Mouse (Mus musculus) liver, embryonic 11.5 days (tissue): ENCODE measurements around the gene Galntl5. TPM values are rescaled to one million over a fixed set of nuclear protein-coding genes. Genes with fewer than 3 reads are reported as not detected.
A peak's percentile ranks its signal among the peaks of the same experiment; 100 is the strongest.
"Not testable (repeated sequence)": the region's sequence is repeated elsewhere in the genome, so short reads cannot be mapped to it uniquely, and the experiment has no call there.

ENCODE experiments used
- ATAC-seq: fragments of 200-750 bp; cut with Nextera tagmentation; replicated peaks from 2 replicates; pipeline ENCODE4 v1.8.0; 2017; ENCODE audit warnings: moderate number of reproducible peaks, mild to moderate bottlenecking, moderate TSS enrichment, moderate library complexity; ENCODE audit not compliant: low FRiP score
- DNase-seq: peaks from one replicate; pipeline ENCODE4 v3.0.0-alpha.2; 2017; ENCODE audit warnings: low spot score
- H3K27ac ChIP-seq: fragments of 300-500 bp; sonication (generic); 2 replicates; pipeline ENCODE4 v1.5.1; 2014; ENCODE audit warnings: mild to moderate bottlenecking, low read depth, low read length, control low read depth
- H3K27me3 ChIP-seq: fragments of 300-500 bp; sonication (generic); replicated peaks from 2 replicates; pipeline ENCODE4 v1.6.1; 2014; ENCODE audit warnings: low read length, mixed read lengths; ENCODE audit not compliant: control insufficient read depth, insufficient read depth
- H3K36me3 ChIP-seq: fragments of 300-500 bp; sonication (generic); 2 replicates; pipeline ENCODE4 v1.6.1; 2014; ENCODE audit warnings: mild to moderate bottlenecking, low read length, moderate library complexity, mixed read lengths; ENCODE audit not compliant: control insufficient read depth, insufficient read depth
- H3K4me1 ChIP-seq: fragments of 300-500 bp; sonication (generic); replicated peaks from 2 replicates; pipeline ENCODE4 v1.6.1; 2014; ENCODE audit warnings: low read length, mixed read lengths; ENCODE audit not compliant: control insufficient read depth, insufficient read depth
- H3K4me2 ChIP-seq: fragments of 300-500 bp; sonication (generic); 2 replicates; pipeline ENCODE4 v1.6.1; 2014; ENCODE audit warnings: mild to moderate bottlenecking, control low read depth, moderate library complexity
- H3K4me3 ChIP-seq: fragments of 300-500 bp; sonication (generic); 2 replicates; pipeline ENCODE4 v1.5.1; 2014; ENCODE audit warnings: low read depth, low read length, control low read depth
- H3K9ac ChIP-seq: fragments of 300-500 bp; sonication (generic); 2 replicates; pipeline ENCODE4 v1.6.1; 2014; ENCODE audit warnings: low read depth, low read length, control low read depth
- H3K9me3 ChIP-seq: fragments of 300-500 bp; sonication (generic); 2 replicates; pipeline ENCODE4 v1.6.1; 2016; ENCODE audit warnings: low read length, inconsistent platforms, mixed read lengths; ENCODE audit not compliant: control insufficient read depth
- WGBS: fragments of 180-500 bp; shearing (Covaris S2); extraction: QIAGEN DNeasy Blood & Tissue Kit; methylation state at CpG from one replicate; pipeline ENCODE4 v1.1.7; 2014; 5-methylcytosine and 5-hydroxymethylcytosine counted together
- polyA plus RNA-seq: library from polyadenylated mRNA; unstranded; fragments of >200 nt; fragmentation: Nextera tagmentation; extraction: Ambion mirVana; gene quantifications from 2 replicates; pipeline ENCODE4 v1.2.1, GENCODE M21; 2014

Gene Galntl5
- polyA plus RNA-seq, 1 experiment from 2014 or later: not detected

DNA sequence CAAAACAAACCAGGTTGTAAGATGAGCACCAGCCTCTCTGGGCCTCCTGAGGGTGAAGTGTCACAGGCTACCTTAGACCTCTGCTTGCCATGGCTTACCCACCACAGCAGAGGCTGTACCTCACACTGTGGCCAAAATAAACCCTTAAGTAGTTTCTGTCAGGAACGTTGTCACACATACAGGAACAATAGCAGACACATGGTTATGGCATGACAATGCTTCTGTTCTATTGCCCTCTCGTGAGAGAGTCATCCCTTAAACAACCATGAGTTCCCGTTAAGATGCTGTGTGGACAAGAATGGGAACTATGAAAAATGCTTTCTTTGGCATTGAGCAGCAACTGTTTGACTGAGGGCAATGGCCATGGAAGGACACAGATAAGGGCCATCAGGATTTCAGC is 40.3 kb downstream of the Galntl5 start, which contains the start of gene Galnt11:
Gene Galnt11 (plus strand): TSS at position 301 of the 400 bp plus-strand sequence.
- H3K4me1 ChIP-seq: no peaks in the 10 kb centered on the region; the same call in 1 of the 2 replicates
- 84% methylated on average over 3 of the region's 3 CpGs for WGBS
- no peak for ATAC-seq

GRCm38 (mm10) chr5:25222752-25223702 is 41.8 kb downstream of the Galntl5 start, which contains the start of gene E130116L18Rik:
E130116L18Rik (minus strand) TSS chr5:25223153.
- Histone ChIP-seq H3K4me3 (peak within 1 kb of the TSS; percentile 70), H3K4me1 (no peaks in the 10 kb centered on the region; the same call in 1 of the 2 replicates), H3K36me3 (no peaks in the 10 kb centered on the region), H3K27ac (peak within 1 kb of the TSS; percentile 64; the same call in 1 of the 2 replicates), H3K27me3 (no peaks in the 10 kb centered on the region), H3K9ac (peak within 1 kb of the TSS; percentile 76), H3K9me3 (no peaks in the 10 kb centered on the region), H3K4me2 (peak within 1 kb of the TSS; percentile 79)
- ATAC-seq (peak; percentile 86), DNase-seq (peak; percentile 80)
- 4% methylated on average over 72 of the region's 72 CpGs for WGBS

More for the DNA sequence above, 40.3 kb downstream of the Galntl5 start, which contains the start of gene Galnt11:
- Histone ChIP-seq H3K9ac (peak within 1 kb of the TSS; percentile 76), H3K27ac (peak within 1 kb of the TSS; percentile 64; the same call in 1 of the 2 replicates), H3K4me2 (peak within 1 kb of the TSS; percentile 79), H3K9me3 (no peaks in the 10 kb centered on the region), H3K4me3 (peak within 1 kb of the TSS; percentile 70), H3K36me3 (no peaks in the 10 kb centered on the region), H3K27me3 (no peaks in the 10 kb centered on the region)
- DNase-seq: no peak

- DNase-seq, H3K27ac ChIP-seq, H3K27me3 ChIP-seq, H3K4me3 ChIP-seq, H3K9ac ChIP-seq, H3K4me1 ChIP-seq, H3K9me3 ChIP-seq, H3K4me2 ChIP-seq, ATAC-seq, H3K36me3 ChIP-seq: not testable (repeated sequence)
- WGBS: 83% methylated on average over 1 of the region's 1 CpGs
Measured at GRCm38 (mm10) chr5:25224377-25224776, 43.1 kb downstream of the Galntl5 start.

GRCm38 (mm10) chr5:25243101-25243500 is 61.8 kb downstream of the Galntl5 start:
- 77% methylated on average over 6 of the region's 6 CpGs for WGBS
- H3K27ac ChIP-seq: no peak overlapping the region

DNA sequence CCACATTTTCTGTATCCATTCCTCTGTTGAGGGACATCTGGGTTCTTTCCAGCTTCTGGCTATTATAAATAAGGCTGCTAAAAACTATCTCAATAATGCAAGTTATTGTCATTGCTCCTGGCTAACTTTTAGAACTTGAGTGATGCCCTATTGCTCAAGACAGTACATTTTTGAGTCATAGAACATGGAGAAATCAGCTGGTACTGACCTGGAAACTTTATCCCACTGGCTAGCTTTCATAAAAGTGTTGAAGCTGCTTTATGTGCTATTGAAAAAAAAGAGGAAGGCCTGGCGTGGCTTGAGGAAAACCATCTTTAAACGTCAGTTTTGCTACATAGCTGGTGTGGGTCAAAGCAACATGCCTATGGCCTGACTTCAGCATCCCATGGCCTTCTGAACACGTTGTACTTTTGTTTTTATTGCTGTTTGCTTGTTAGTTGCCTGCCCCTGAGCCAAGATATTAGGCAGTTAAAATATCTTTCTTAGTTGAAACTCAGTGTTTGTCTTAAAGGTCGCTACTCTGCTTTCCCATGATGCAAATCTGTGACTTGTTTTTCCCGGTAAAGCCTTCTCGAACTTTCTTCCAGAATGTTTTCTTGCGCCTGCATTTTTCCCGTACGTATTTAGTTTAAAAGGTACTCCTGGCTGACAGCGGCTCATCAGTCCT is 64.7 kb downstream of the Galntl5 start:
- no peaks in the 10 kb centered on the region for H3K27me3 ChIP-seq
- no peak overlapping the region for H3K9ac ChIP-seq
- 79% methylated on average over 10 of the region's 10 CpGs for WGBS
- DNase-seq (no peak), ATAC-seq (no peak)
- H3K4me1 ChIP-seq: no peaks in the 10 kb centered on the region
- no peaks in the 10 kb centered on the region for H3K9me3 ChIP-seq
- H3K36me3 ChIP-seq: no peaks in the 10 kb centered on the region
- no peak overlapping the region for H3K27ac ChIP-seq
- H3K4me3 ChIP-seq: no peak overlapping the region
- H3K4me2 ChIP-seq: no peak overlapping the region

More at GRCm38 (mm10) chr5:25243101-25243500, 61.8 kb downstream of the Galntl5 start:
- Histone ChIP-seq H3K27me3 (no peaks in the 10 kb centered on the region), H3K4me1 (no peaks in the 10 kb centered on the region), H3K4me3 (no peak overlapping the region), H3K4me2 (no peak overlapping the region), H3K36me3 (no peaks in the 10 kb centered on the region; the same call in 1 of the 2 replicates), H3K9ac (no peak overlapping the region), H3K9me3 (no peaks in the 10 kb centered on the region)
- DNase-seq: no peak
- no peak for ATAC-seq

GRCm38 (mm10) chr5:25246473-25246865 is 65.2 kb downstream of the Galntl5 start:
- ATAC-seq (no peak), DNase-seq (no peak)
- no peak overlapping the region for H3K4me2 ChIP-seq
- no peaks in the 10 kb centered on the region for H3K4me1 ChIP-seq
- 76% methylated on average over 1 of the region's 1 CpGs for WGBS
- no peak overlapping the region for H3K4me3 ChIP-seq
- no peaks in the 10 kb centered on the region for H3K36me3 ChIP-seq
- no peak overlapping the region for H3K27ac ChIP-seq
- H3K9me3 ChIP-seq: no peaks in the 10 kb centered on the region
- H3K9ac ChIP-seq: no peak overlapping the region
- H3K27me3 ChIP-seq: no peaks in the 10 kb centered on the region

GRCm38 (mm10) chr5:25247036-25247435 is 65.8 kb downstream of the Galntl5 start:
- Histone ChIP-seq H3K36me3 (no peaks in the 10 kb centered on the region), H3K4me2 (no peak overlapping the region), H3K4me1 (no peaks in the 10 kb centered on the region), H3K27me3 (no peaks in the 10 kb centered on the region), H3K27ac (no peak overlapping the region), H3K9ac (no peak overlapping the region), H3K4me3 (no peak overlapping the region), H3K9me3 (no peaks in the 10 kb centered on the region)
- no peak for DNase-seq
- 74% methylated on average over 3 of the region's 3 CpGs for WGBS
- no peak for ATAC-seq

DNA sequence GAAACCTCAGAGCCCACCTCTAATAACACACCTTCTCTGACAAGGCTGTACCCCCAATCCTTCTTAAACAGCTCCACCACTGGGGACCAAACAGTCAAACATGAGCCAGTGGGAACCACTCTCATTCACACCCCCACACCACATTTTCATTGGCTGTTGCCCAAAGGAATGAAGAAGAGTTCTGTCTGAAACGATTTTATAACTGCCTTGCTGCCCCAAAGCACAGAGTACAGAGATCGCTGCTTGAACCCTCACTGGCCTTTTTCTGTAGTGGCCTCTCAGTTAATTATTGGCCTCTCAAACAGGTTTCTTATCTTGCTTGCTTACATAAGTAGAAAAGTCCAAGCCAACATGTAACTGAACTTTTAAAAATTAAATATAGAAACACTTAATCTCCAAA is 71.2 kb downstream of the Galntl5 start:
- Histone ChIP-seq H3K4me3 (no peak overlapping the region), H3K4me2 (no peak overlapping the region), H3K9ac (no peak overlapping the region), H3K27ac (no peak overlapping the region), H3K27me3 (no peaks in the 10 kb centered on the region), H3K4me1 (no peaks in the 10 kb centered on the region), H3K36me3 (no peaks in the 10 kb centered on the region; the same call in 1 of the 2 replicates), H3K9me3 (no peaks in the 10 kb centered on the region)
- ATAC-seq (no peak), DNase-seq (no peak)
- 71% methylated on average over 2 of the region's 2 CpGs for WGBS
